Mouse (Mus musculus) naive thymus-derived CD4-positive, alpha-beta T cell, adult 2 months (primary cell): ENCODE results near the gene Atp8a2.

Source experiments
- DNase-seq: peaks from one replicate; pipeline ENCODE4 v3.0.0-alpha.2; 2011; ENCODE audit warnings: low read depth

Gene Atp8a2

DNA sequence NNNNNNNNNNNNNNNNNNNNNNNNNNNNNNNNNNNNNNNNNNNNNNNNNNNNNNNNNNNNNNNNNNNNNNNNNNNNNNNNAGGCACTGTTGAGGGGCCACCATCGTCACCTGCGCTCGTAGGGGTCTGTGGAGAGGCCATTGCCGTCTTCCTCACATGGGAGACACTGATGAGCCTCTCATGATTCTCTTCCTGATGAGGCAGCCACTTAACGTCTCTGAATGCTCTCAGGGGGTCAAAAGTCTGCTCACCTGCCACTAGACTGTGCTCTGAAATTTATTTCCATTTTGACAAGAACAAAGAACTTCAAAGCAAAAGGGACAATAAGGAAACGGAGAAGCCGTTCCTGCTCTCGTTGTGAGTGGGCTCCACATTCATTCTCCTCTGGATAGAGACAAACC is 277.1 kb downstream of the Atp8a2 start:
- no peak for DNase-seq

- no peak for DNase-seq
Observed at GRCm38 (mm10) chr14:59903484-59904130, 293.4 kb downstream of the Atp8a2 start.

- DNase-seq: no peak
Observed at GRCm38 (mm10) chr14:59893971-59894370, 303.0 kb downstream of the Atp8a2 start.

DNA sequence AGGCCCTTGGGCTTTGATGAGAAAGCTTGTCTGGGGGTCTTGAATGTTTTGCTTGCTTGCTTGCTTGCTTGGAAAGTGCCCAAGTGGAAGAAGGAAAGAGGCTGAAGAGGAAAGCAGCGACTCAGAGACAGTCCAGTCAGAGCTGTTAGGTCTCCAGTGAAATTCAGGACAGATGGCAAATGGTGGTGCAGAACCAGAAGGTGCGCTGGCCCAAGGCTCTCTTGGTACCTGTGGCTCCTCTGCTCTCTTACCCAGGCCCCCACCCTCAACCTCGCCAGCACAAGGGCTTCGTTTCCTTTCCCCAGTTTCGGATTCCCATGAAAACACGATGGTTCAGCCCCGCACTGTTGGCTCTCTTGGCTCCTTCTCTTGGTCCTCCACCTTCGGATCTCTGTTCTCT is 304.9 kb downstream of the Atp8a2 start:
- DNase-seq: no peak

GRCm38 (mm10) chr14:59891491-59891890 is 305.5 kb downstream of the Atp8a2 start:
- DNase-seq: no peak

DNA sequence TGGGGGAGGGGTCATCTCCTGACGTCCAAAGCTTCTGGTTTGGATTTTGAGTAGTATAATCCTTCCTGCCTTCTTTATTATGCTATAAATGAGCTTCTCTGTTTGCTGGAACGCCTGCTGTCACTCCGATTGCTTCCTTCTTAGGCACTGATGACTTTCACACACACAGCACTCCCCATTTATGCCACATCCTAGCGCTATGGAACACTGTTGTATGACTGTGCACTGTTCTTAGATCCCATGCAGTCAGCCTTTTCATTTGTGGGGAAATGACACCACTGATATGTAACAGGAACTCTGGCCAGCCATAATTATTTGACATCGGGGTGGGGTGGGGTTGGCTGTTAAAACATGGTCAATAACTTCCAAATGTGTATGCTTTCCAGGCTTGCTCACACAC is 306.2 kb downstream of the Atp8a2 start:
- no peak for DNase-seq

GRCm38 (mm10) chr14:59890107-59890506 is 306.9 kb downstream of the Atp8a2 start:
- DNase-seq: no peak

DNA sequence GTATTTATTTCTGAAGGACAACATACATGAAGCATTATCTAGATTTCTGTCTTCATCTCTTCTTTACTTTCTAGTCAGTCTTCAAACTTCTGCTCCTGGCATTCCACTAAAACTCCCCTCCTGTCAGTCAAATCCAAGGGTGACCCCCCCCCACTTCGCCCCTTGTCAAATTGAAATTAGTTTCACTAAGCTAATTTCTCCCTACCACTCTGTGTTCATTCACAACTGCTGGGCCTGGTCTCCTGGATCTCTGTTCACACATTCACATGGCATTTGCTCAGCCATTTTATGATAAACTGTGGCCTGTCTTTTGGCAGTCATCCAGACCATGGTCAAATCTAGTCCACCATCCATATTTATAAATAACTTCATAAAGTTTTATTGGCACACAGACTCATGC is 308.5 kb downstream of the Atp8a2 start:
- DNase-seq: no peak

DNA sequence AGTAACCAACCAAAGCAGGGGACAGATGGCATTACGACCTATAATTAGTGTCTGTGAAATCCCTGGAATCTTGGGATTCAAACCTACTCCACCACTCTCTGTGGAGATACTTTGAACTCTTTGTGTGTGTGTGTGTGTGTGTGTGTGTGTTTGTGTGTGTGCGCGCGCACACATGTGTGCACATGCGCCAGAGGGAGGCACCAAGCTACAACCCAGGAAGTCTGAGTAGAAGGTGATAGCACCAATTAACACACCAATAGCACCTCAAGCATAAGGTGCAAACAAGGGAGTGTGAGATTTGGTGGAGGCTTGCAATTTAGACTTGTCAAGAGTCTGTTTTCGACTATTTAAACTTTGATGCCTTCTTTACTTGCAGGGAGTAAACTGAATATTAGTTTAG is 308.9 kb downstream of the Atp8a2 start:
- DNase-seq: no peak

DNA sequence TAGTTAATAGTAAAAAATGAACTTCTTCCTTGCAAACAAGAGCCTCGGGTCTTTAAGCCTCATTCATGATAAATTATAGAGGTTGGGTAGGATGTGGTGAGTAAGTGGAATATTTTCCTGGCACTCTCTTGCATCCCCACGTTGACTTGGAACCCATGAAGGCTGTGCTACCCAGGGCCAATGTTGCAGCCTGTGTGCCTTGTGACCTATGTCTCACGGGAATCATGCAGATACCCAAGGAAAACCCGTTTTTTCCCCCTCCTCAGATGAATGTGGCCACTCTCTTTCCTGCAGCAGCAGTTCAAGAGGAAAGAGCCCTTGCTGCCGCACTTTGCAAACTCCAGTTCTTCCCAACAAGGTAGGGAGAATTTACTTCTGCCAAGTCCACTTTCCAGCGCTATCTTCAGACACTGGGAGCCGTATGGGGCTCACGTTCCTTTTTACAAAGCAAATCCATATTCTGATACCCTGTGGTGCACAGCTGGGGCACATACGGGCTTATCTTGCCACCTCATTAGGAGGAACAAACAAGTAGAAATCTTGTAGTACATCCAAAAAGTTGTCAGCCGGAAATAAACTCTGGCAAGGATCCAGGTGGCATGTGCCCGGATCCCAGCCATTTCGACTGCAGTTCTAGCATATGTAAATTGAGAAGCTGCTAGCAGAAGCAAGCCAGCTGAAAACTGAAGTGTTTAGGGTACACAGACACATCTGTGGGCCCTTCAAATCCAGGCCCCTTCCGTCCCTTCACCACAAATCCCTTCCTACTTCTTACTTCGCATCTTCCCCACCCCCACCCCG is 309.7 kb downstream of the Atp8a2 start:
- no peak for DNase-seq

DNA sequence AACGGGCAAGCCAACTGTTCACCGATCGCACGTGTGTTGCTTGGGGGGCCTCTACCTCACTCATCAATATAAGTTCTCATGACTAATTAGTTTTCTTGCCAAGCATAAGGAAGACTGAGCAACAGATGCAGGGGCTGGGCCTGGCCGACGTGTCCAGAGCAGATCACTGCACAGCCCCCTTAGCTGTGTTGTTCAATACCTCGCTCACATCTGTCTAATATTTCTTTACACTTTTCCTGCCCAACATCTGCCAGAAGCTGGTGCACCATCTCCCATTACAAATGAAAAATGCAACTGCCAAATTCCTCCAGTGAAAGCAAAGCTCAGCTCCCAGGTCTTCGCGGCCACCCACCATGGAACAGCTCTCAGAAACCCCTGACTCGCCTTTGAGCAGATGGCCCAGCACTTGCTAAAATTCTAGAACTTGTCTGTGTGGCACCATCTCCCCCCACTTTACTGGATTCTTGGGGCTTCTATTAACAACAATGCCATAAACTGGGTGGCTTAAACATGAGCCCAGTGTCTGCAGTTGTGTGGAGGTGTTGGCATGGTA is 313.4 kb downstream of the Atp8a2 start:
- no peak for DNase-seq

- no peak for DNase-seq
Observed at GRCm38 (mm10) chr14:59880829-59881228, 316.1 kb downstream of the Atp8a2 start.

- no peak for DNase-seq
Observed at GRCm38 (mm10) chr14:59878248-59878647, 318.7 kb downstream of the Atp8a2 start.

- no peak for DNase-seq
Observed at GRCm38 (mm10) chr14:59876525-59876924, 320.5 kb downstream of the Atp8a2 start.

- no peak for DNase-seq
Observed at GRCm38 (mm10) chr14:59868369-59868768, 328.6 kb downstream of the Atp8a2 start.

GRCm38 (mm10) chr14:59867749-59868148 is 329.2 kb downstream of the Atp8a2 start:
- DNase-seq: no peak

DNA sequence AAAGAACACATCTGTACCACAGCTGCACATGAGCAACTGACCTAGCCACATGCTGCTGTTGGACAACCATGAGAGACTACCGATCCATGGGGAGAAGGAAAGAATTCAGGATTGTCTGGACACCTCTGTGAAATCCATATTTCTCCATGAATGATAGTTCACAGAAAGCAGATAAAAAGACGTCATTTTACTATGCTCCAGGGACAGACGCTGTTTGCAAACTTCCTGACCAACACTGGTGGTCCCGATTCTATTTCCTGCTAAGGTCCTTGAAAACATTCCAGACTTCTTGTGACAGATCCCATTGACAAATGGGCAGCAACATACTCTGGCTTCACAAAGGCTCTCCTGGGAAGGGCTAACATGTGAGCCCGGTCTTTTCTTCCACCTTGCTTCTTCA is 331.0 kb downstream of the Atp8a2 start:
- DNase-seq: no peak

DNA sequence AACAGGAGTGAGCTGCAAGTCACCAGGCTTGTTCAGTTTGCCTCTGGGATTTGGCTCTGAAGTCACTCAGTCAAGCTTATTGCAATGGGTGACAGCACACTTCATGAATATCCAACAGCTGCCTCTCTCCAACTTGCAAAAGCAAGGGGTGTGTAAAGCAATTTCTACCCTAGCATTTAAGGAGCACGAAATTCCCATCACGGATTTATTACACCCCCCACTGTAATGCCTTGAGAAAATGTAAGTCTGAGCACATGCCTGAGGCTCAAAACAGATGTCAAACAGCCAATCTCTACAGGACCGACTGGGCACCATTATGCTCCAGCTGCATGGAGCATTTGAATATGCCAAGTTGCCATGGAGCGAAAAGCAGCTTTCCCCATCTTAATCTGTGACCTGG is 334.6 kb downstream of the Atp8a2 start:
- no peak for DNase-seq

GRCm38 (mm10) chr14:59859830-59860229 is 337.1 kb downstream of the Atp8a2 start:
- no peak for DNase-seq

DNA sequence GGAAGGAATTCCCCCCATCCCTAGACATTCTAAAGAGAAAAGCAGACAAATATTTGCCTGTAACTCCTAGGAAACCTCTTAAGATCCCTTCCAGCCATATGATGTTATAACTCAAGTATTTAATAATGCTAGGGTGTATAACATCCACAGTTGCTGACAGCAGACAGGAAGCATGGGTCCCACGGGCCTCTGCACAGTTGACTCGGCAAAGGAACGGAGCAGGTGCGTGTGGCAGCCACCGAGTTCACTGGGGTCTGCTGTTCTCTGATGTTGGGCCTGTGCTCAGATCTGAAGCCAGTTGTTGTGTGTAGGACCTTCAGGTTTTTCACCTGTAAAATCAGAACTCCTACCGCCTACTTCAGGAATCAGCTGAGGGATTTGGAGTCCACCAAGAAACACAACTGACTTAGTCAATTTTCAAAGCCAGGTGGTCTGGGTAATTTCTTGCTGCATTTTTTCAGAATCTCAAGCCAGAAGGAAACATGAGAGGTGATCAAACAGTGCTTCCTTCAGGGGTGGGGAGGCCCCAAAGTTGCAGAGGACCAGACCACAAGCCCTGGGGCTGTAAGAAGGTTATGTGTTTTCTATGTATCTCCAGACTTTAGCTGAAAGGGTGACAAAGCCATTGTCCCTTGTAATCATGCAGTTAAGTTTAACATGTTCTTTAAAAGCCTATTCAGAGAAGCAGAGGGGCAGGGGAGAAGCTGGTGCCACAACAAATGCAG is 338.3 kb downstream of the Atp8a2 start:
- DNase-seq: no peak

DNA sequence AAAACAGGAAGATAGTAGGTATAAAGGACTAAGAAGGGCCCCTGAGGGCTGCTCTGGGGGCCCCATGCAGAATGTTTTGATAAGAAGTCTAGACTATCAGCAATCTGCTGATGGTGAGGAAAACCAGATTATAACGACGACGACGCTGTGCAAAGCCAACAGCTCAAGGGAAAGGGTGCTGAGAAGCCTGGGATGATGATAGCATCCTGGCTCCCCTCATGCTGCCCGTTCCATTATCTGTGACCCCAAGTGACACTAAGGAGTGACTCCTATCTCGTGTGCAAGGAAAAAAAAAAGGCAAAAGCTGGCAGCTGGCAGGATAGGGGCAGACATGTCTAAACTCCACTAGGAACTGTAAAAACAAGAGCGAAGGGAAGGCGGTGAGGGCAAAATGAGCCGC is 343.8 kb downstream of the Atp8a2 start:
- DNase-seq: no peak

DNA sequence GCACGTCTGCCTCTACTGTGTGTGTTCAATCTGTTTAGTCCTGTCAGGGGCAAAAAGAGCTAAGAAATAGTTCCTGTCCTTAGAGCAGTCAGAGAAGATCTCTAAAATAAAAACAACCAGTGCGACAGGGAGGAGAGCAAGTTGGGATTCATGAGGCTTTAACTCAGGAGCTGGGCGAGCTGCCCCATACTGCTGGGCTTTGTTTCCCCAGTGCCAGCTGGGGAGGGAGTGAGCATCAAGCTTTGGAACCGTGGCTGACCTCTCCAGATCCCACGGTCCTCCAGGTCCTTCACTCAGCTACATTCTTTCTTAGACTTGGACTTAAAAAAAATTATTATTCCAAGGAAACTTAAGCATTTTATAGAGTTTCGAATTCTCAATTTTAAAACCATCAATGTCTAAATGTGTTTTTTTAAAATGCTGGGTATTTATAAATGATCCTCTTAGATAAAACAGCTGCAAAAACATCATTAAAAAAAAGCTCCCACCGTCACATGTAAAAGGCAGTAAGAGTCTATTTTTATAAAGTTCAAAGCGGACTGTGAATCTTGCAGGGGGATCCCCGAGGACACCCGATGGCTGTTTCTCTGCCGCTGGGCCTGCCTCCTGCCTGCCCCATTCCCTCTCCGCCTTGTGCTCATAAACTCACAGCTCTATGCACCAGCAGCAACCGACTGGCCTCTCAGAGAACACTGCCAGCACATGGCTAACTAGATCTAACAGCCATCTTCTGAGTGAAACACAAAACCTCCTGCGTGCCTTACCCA is 350.2 kb downstream of the Atp8a2 start:
- no peak for DNase-seq
